Mouse (Mus musculus) MEL (cell line): ENCODE measurements around the gene Baz2a. TPM values are rescaled to one million over a fixed set of nuclear protein-coding genes. Genes with fewer than 3 reads are reported as not detected.
A peak's percentile ranks its signal among the peaks of the same experiment; 100 is the strongest.

Source experiments
- DNase-seq: peaks from one replicate; pipeline ENCODE4 v3.0.0; 2011; ENCODE audit warnings: low read depth, low spot score
- H3K27ac ChIP-seq: 2 replicates; pipeline ENCODE4 v1.5.1; 2012; ENCODE audit warnings: low read depth, mild to moderate bottlenecking, control low read depth, low read length, moderate library complexity; ENCODE audit not compliant: control insufficient read depth
- H3K27me3 ChIP-seq, 2 experiments: fragments of 150-350 bp in 1 of 2; sonication (generic) in 1 of 2; 2 replicates each; pipeline ENCODE4 v1.6.1; 2012; ENCODE audit warnings: low read length in 2 of 2, mild to moderate bottlenecking in 2 of 2, improper control_type of control experiment in 1 of 2, moderate library complexity in 1 of 2; ENCODE audit not compliant: insufficient read depth in 2 of 2, control insufficient read depth in 1 of 2
- H3K36me3 ChIP-seq, 2 experiments: 2 replicates each; pipeline ENCODE4 v1.6.1; 2012 to 2014; ENCODE audit warnings: low read length in 2 of 2, improper control_type of control experiment in 1 of 2, inconsistent platforms in 1 of 2, mild to moderate bottlenecking in 1 of 2; ENCODE audit not compliant: insufficient read depth in 2 of 2, control insufficient read depth in 1 of 2
- H3K4me1 ChIP-seq, 2 experiments: fragments of 150-350 bp in 1 of 2; sonication (generic) in 1 of 2; 2 replicates each; pipeline ENCODE4 v1.6.1; 2012; ENCODE audit warnings: low read length in 2 of 2, improper control_type of control experiment in 1 of 2, mild to moderate bottlenecking in 1 of 2; ENCODE audit not compliant: insufficient read depth in 2 of 2, control insufficient read depth in 1 of 2
- H3K4me3 ChIP-seq, 2 experiments: fragments of 150-350 bp in 1 of 2; sonication (generic) in 1 of 2; 2 replicates each; pipeline ENCODE4 v1.5.1; 2012; ENCODE audit warnings: low read depth in 2 of 2, low read length in 2 of 2, mild to moderate bottlenecking in 2 of 2, moderate library complexity in 2 of 2, control low read depth in 1 of 2, improper control_type of control experiment in 1 of 2; ENCODE audit not compliant: control insufficient read depth in 1 of 2, insufficient read depth in 1 of 2
- H3K79me2 ChIP-seq: 2 replicates; pipeline ENCODE4 v1.6.1; 2012; ENCODE audit warnings: mild to moderate bottlenecking, low read length, moderate library complexity; ENCODE audit not compliant: control insufficient read depth, poor library complexity, insufficient read depth
- H3K9ac ChIP-seq: 2 replicates; pipeline ENCODE4 v1.6.1; 2012; ENCODE audit warnings: low read depth, mild to moderate bottlenecking, control low read depth, low read length, moderate library complexity; ENCODE audit not compliant: control insufficient read depth, poor library complexity, severe bottlenecking
- H3K9me3 ChIP-seq: fragments of 150-350 bp; sonication (generic); replicated peaks from 2 replicates; pipeline ENCODE4 v1.6.1; 2012; ENCODE audit warnings: mild to moderate bottlenecking, low read length, improper control_type of control experiment, moderate library complexity; ENCODE audit not compliant: insufficient read depth
- BHLHE40 ChIP-seq: IDR thresholded peaks from 2 replicates; pipeline ENCODE4 v1.6.1; 2012; ENCODE audit warnings: low read depth, mild to moderate bottlenecking, inconsistent platforms, low read length, improper control_type of control experiment, borderline replicate concordance
- CTCF ChIP-seq, 3 experiments: IDR thresholded peaks in 2 of 3; conservative IDR thresholded peaks in 1 of 3; 2 replicates each; pipeline ENCODE4 v1.5.1; 2011 to 2012; ENCODE audit warnings: low read length in 3 of 3, low read depth in 2 of 3, mild to moderate bottlenecking in 2 of 3, improper control_type of control experiment in 1 of 3, inconsistent platforms in 1 of 3, mixed read lengths in 1 of 3, moderate library complexity in 1 of 3; ENCODE audit not compliant: control insufficient read depth in 1 of 3, insufficient read depth in 1 of 3, poor library complexity in 1 of 3, severe bottlenecking in 1 of 3
- E2F4 ChIP-seq: IDR thresholded peaks from 2 replicates; pipeline ENCODE4 v1.6.1; 2011; ENCODE audit warnings: low read depth, low read length, improper control_type of control experiment, borderline replicate concordance
- ELF1 ChIP-seq: IDR thresholded peaks from 2 replicates; pipeline ENCODE4 v1.6.1; 2014; ENCODE audit warnings: low read depth, mild to moderate bottlenecking, inconsistent platforms, low read length, improper control_type of control experiment, moderate library complexity
- EP300 ChIP-seq, 2 experiments: IDR thresholded peaks; 2 replicates each; pipeline ENCODE4 v1.6.1; 2011; ENCODE audit warnings: improper control_type of control experiment in 2 of 2, low read length in 2 of 2, low read depth in 1 of 2, mild to moderate bottlenecking in 1 of 2
- ETS1 ChIP-seq: IDR thresholded peaks from 2 replicates; pipeline ENCODE4 v1.6.1; 2012; ENCODE audit warnings: low read depth, mild to moderate bottlenecking, inconsistent platforms, low read length, improper control_type of control experiment, moderate library complexity
- GATA1 ChIP-seq: IDR thresholded peaks from 2 replicates; pipeline ENCODE4 v1.6.1; 2011; ENCODE audit warnings: low read depth, low read length, improper control_type of control experiment
- MAX ChIP-seq: IDR thresholded peaks from 2 replicates; pipeline ENCODE4 v1.6.1; 2011; ENCODE audit warnings: low read length, improper control_type of control experiment
- MAZ ChIP-seq: IDR thresholded peaks from 2 replicates; pipeline ENCODE4 v1.6.1; 2012; ENCODE audit warnings: low read depth, mild to moderate bottlenecking, inconsistent platforms, low read length, improper control_type of control experiment
- MEF2A ChIP-seq: IDR thresholded peaks from 2 replicates; pipeline ENCODE4 v1.6.1; 2014; ENCODE audit warnings: low read depth, mild to moderate bottlenecking, inconsistent platforms, low read length, improper control_type of control experiment; ENCODE audit not compliant: poor library complexity, insufficient replicate concordance, severe bottlenecking; ENCODE audit errors: extremely low read depth
- MXI1 ChIP-seq: IDR thresholded peaks from 2 replicates; pipeline ENCODE4 v1.6.1; 2011; ENCODE audit warnings: mild to moderate bottlenecking, low read depth, low read length, improper control_type of control experiment
- MYC ChIP-seq: IDR thresholded peaks from 2 replicates; pipeline ENCODE4 v1.6.1; 2011; ENCODE audit warnings: low read depth, mild to moderate bottlenecking, low read length, improper control_type of control experiment, moderate library complexity
- NELFE ChIP-seq: IDR thresholded peaks from 2 replicates; pipeline ENCODE4 v1.6.1; 2011; ENCODE audit warnings: low read depth, low read length, improper control_type of control experiment
- POLR2A ChIP-seq, 2 experiments: IDR thresholded peaks; 2 replicates each; pipeline ENCODE4 v1.6.1; 2011 to 2012; ENCODE audit warnings: low read length in 2 of 2, mild to moderate bottlenecking in 2 of 2, control low read depth in 1 of 2, improper control_type of control experiment in 1 of 2, low read depth in 1 of 2, moderate library complexity in 1 of 2; ENCODE audit not compliant: control insufficient read depth in 1 of 2, insufficient read depth in 1 of 2, poor library complexity in 1 of 2
- POLR2AphosphoS5 ChIP-seq: IDR thresholded peaks from 2 replicates; pipeline ENCODE4 v1.6.1; 2012; ENCODE audit warnings: low read depth, borderline replicate concordance, mild to moderate bottlenecking, inconsistent platforms, low read length, moderate library complexity, mixed read lengths
- SMC3 ChIP-seq: IDR thresholded peaks from 2 replicates; pipeline ENCODE4 v1.6.1; 2011; ENCODE audit warnings: low read depth, low read length, improper control_type of control experiment
- TAL1 ChIP-seq: IDR thresholded peaks from 2 replicates; pipeline ENCODE4 v1.6.1; 2012; ENCODE audit warnings: mild to moderate bottlenecking, inconsistent platforms, low read length, moderate library complexity, mixed read lengths
- TCF12 ChIP-seq: IDR thresholded peaks from 2 replicates; pipeline ENCODE4 v1.6.1; 2014; ENCODE audit warnings: low read depth, mild to moderate bottlenecking, inconsistent platforms, low read length, improper control_type of control experiment, moderate library complexity
- USF2 ChIP-seq, 2 experiments: IDR thresholded peaks; 2 replicates each; pipeline ENCODE4 v1.6.1; 2011 to 2012; ENCODE audit warnings: improper control_type of control experiment in 2 of 2, low read length in 2 of 2, borderline replicate concordance in 1 of 2, inconsistent platforms in 1 of 2, low read depth in 1 of 2, mild to moderate bottlenecking in 1 of 2; ENCODE audit not compliant: insufficient read depth in 1 of 2
- ZC3H11A ChIP-seq: IDR thresholded peaks from 2 replicates; pipeline ENCODE4 v1.6.1; 2012; ENCODE audit warnings: low read depth, mild to moderate bottlenecking, inconsistent platforms, low read length, improper control_type of control experiment
- ZNF384 ChIP-seq: IDR thresholded peaks from 2 replicates; pipeline ENCODE4 v1.6.1; 2012; ENCODE audit warnings: low read depth, mild to moderate bottlenecking, inconsistent platforms, low read length, improper control_type of control experiment
- polyA plus RNA-seq, 2 experiments: library from polyadenylated mRNA; stranded (reverse) in 1 of 2; unstranded in 1 of 2; fragments of >175 nt in 1 of 2; fragments of >200 nt in 1 of 2; gene quantifications; 2 replicates each; pipeline versions ENCODE4 v1.2.1 to v1.2.4; 2012; ENCODE audit warnings: low replicate concordance in 2 of 2, low read depth in 1 of 2; ENCODE audit not compliant: insufficient read length in 2 of 2, insufficient read depth in 1 of 2, missing spikeins in 1 of 2
- total RNA-seq: library from RNA; depleted of rRNA; stranded (reverse); fragments of 300-350 nt; gene quantifications from 2 replicates; pipeline ENCODE4 v1.2.3, GENCODE M21; 2012

Gene Baz2a
- total and polyA plus RNA-seq, 3 experiments = 5.5 to 46.0 (median 33.8) TPM

- Histone ChIP-seq H3K4me3 (no peak overlapping the region), H3K79me2 (peaks cover 21% of the 10 kb centered on the region), H3K27ac (peak overlapping the region; percentile 25), H3K27me3 (no peaks in the 10 kb centered on the region), H3K9ac (no peak overlapping the region), H3K36me3 (peaks cover 42 to 56% of the 10 kb centered on the region in 2 experiments), H3K4me1 (peaks cover 14 to 25% of the 10 kb centered on the region in 2 experiments), H3K9me3 (no peaks in the 10 kb centered on the region)
- 0 out of 2 replicates have a peak, but pooled peaks have one; percentile 21 for TF ChIP-seq MXI1
- no peak for TF ChIP-seq ZC3H11A
- TF ChIP-seq MYC = no peak
- no peak for TF ChIP-seq ZNF384
- TF ChIP-seq ETS1 = 0 out of 2 replicates have a peak, but pooled peaks have one; percentile 17
- peak; percentile 54 for TF ChIP-seq TAL1
- no peak for TF ChIP-seq ELF1
- TF ChIP-seq POLR2AphosphoS5 = no peak
- TF ChIP-seq USF2 (IDR thresholded peaks at IDR 0.05; ENCODE audit: borderline replicate concordance in 1 of 2, insufficient read depth in 1 of 2, low read depth in 1 of 2, low read length in 2 of 2) = no peak
- no peak for TF ChIP-seq E2F4
- TF ChIP-seq GATA1 = peak; percentile 19; the same call in 1 of the 2 replicates
- TF ChIP-seq TCF12 = peak; percentile 31; the same call in 1 of the 2 replicates
- TF ChIP-seq BHLHE40 = peak; percentile 71; the same call in 1 of the 2 replicates
- no peak for TF ChIP-seq SMC3
- peak in 1 of 2 experiments; percentile 5; a peak in 2 of 4 replicates for TF ChIP-seq EP300 (IDR thresholded peaks at IDR 0.05; ENCODE audit: low read depth in 1 of 2, low read length in 2 of 2)
- TF ChIP-seq MEF2A = no peak
- no peak for TF ChIP-seq NELFE
- TF ChIP-seq MAZ = no peak
- TF ChIP-seq MAX = no peak
- peak in 1 of 2 experiments; percentile 30; a peak in 1 of 4 replicates for TF ChIP-seq POLR2A (IDR thresholded peaks at IDR 0.05; ENCODE audit: control insufficient read depth in 1 of 2, insufficient read depth in 1 of 2, low read depth in 1 of 2, low read length in 2 of 2, poor library complexity in 1 of 2)
- TF ChIP-seq CTCF (IDR thresholded peaks at IDR 0.05 in 2 of 3, conservative IDR thresholded peaks at IDR 0.05 in 1 of 3; ENCODE audit: control insufficient read depth in 1 of 3, insufficient read depth in 1 of 3, low read depth in 2 of 3, low read length in 3 of 3, poor library complexity in 1 of 3, severe bottlenecking in 1 of 3) = no peak
- peak; percentile 57 for DNase-seq
These were observed 1.5 kb upstream of the Baz2a start for GRCm38 (mm10) chr10:128089842-128090241.
